Mouse (Mus musculus) embryonic facial prominence, embryonic 12.5 days (tissue): ENCODE measurements around the gene Alk. TPM values are rescaled to one million over a fixed set of nuclear protein-coding genes. Genes with fewer than 3 reads are reported as not detected.

Experiments
- ATAC-seq: fragments of 200-750 bp; cut with Nextera tagmentation; 2 replicates; pipeline ENCODE4 v1.8.0; 2017; ENCODE audit not compliant: insufficient number of reproducible peaks, insufficient read depth, low FRiP score, low TSS enrichment
- H3K27ac ChIP-seq: fragments of 300-500 bp; sonication (generic); 2 replicates; pipeline ENCODE4 v1.5.1; 2016; ENCODE audit warnings: mild to moderate bottlenecking
- H3K27me3 ChIP-seq: fragments of 300-500 bp; sonication (generic); 2 replicates; pipeline ENCODE4 v1.6.1; 2016; ENCODE audit warnings: mild to moderate bottlenecking, moderate library complexity
- H3K36me3 ChIP-seq: fragments of 300-500 bp; sonication (generic); 2 replicates; pipeline ENCODE4 v1.6.1; 2016; ENCODE audit warnings: mild to moderate bottlenecking
- H3K4me1 ChIP-seq: fragments of 300-500 bp; sonication (generic); 2 replicates; pipeline ENCODE4 v1.6.1; 2016
- H3K4me2 ChIP-seq: fragments of 300-500 bp; sonication (generic); replicated peaks from 2 replicates; pipeline ENCODE4 v1.6.1; 2016; ENCODE audit warnings: mild to moderate bottlenecking, moderate library complexity
- H3K4me3 ChIP-seq: fragments of 300-500 bp; sonication (generic); 2 replicates; pipeline ENCODE4 v1.5.1; 2016; ENCODE audit warnings: mild to moderate bottlenecking
- H3K9ac ChIP-seq: fragments of 300-500 bp; sonication (generic); 2 replicates; pipeline ENCODE4 v1.6.1; 2016; ENCODE audit warnings: mild to moderate bottlenecking, moderate library complexity
- H3K9me3 ChIP-seq: fragments of 300-500 bp; sonication (generic); 2 replicates; pipeline ENCODE4 v1.6.1; 2016; ENCODE audit warnings: mild to moderate bottlenecking, moderate library complexity
- WGBS: fragments of 180-500 bp; shearing (Covaris S2); methylation state at CpG from one replicate; pipeline ENCODE4 v1.1.7; 2016; 5-methylcytosine and 5-hydroxymethylcytosine counted together
- polyA plus RNA-seq: library from polyadenylated mRNA; unstranded; fragments of >200 nt; fragmentation: Nextera tagmentation; extraction: Ambion mirVana; gene quantifications from 2 replicates; pipeline ENCODE4 v1.2.1, GENCODE M21; 2016

Gene Alk
- polyA plus RNA-seq, 1 experiment from 2014 or later: 1.0 TPM

- ATAC-seq: no peak
- H3K4me3 ChIP-seq: no peak overlapping the region
- no peaks in the 10 kb centered on the region for H3K4me1 ChIP-seq
- H3K9me3 ChIP-seq: no peaks in the 10 kb centered on the region
- 52% methylated on average over 4 of the region's 4 CpGs for WGBS
- H3K9ac ChIP-seq: no peak overlapping the region
- no peaks in the 10 kb centered on the region for H3K27me3 ChIP-seq
- no peak overlapping the region for H3K27ac ChIP-seq
- H3K4me2 ChIP-seq: no peak overlapping the region
- no peaks in the 10 kb centered on the region for H3K36me3 ChIP-seq
These were observed 362.4 kb downstream of the Alk start for GRCm38 (mm10) chr17:72242036-72242435.

- 62% methylated on average over 1 of the region's 1 CpGs for WGBS
- H3K4me2 ChIP-seq: no peak overlapping the region
- no peak overlapping the region for H3K4me3 ChIP-seq
- no peak overlapping the region for H3K27ac ChIP-seq
- H3K27me3 ChIP-seq: no peaks in the 10 kb centered on the region
- H3K36me3 ChIP-seq: no peaks in the 10 kb centered on the region
- H3K9me3 ChIP-seq: no peaks in the 10 kb centered on the region
- H3K4me1 ChIP-seq: no peaks in the 10 kb centered on the region
- no peak for ATAC-seq
- no peak overlapping the region for H3K9ac ChIP-seq
These were observed 367.1 kb downstream of the Alk start for GRCm38 (mm10) chr17:72237315-72237714.

- WGBS: 82% methylated on average over 7 of the region's 7 CpGs
These were observed 373.5 kb downstream of the Alk start for GRCm38 (mm10) chr17:72230891-72231290.

GRCm38 (mm10) chr17:72218816-72219215 is 385.6 kb downstream of the Alk start:
- Histone ChIP-seq H3K27ac (no peak overlapping the region), H3K36me3 (no peaks in the 10 kb centered on the region), H3K27me3 (no peaks in the 10 kb centered on the region), H3K4me2 (no peak overlapping the region), H3K4me1 (no peaks in the 10 kb centered on the region), H3K9me3 (no peaks in the 10 kb centered on the region), H3K9ac (no peak overlapping the region), H3K4me3 (no peak overlapping the region)
- no peak for ATAC-seq
- WGBS: 83% methylated on average over 3 of the region's 3 CpGs

More at GRCm38 (mm10) chr17:72230891-72231290, 373.5 kb downstream of the Alk start:
- H3K27me3 ChIP-seq: no peaks in the 10 kb centered on the region
- H3K4me1 ChIP-seq: no peaks in the 10 kb centered on the region
- no peak overlapping the region for H3K4me2 ChIP-seq
- no peaks in the 10 kb centered on the region for H3K36me3 ChIP-seq
- ATAC-seq: no peak
- H3K9me3 ChIP-seq: no peaks in the 10 kb centered on the region
- no peak overlapping the region for H3K27ac ChIP-seq
- H3K9ac ChIP-seq: no peak overlapping the region
- H3K4me3 ChIP-seq: no peak overlapping the region

GRCm38 (mm10) chr17:72197576-72197975 is 406.9 kb downstream of the Alk start:
- Histone ChIP-seq H3K27me3 (no peaks in the 10 kb centered on the region), H3K4me1 (no peaks in the 10 kb centered on the region), H3K9me3 (no peaks in the 10 kb centered on the region), H3K36me3 (no peaks in the 10 kb centered on the region), H3K9ac (no peak overlapping the region), H3K4me2 (no peak overlapping the region), H3K27ac (no peak overlapping the region), H3K4me3 (no peak overlapping the region)
- no peak for ATAC-seq
- WGBS: 78% methylated on average over 6 of the region's 6 CpGs

- Histone ChIP-seq H3K4me2 (no peak overlapping the region), H3K27ac (no peak overlapping the region), H3K4me3 (no peak overlapping the region), H3K27me3 (no peaks in the 10 kb centered on the region), H3K9ac (no peak overlapping the region), H3K36me3 (no peaks in the 10 kb centered on the region), H3K4me1 (no peaks in the 10 kb centered on the region), H3K9me3 (no peaks in the 10 kb centered on the region)
- no peak for ATAC-seq
- 34% methylated on average over 12 of the region's 12 CpGs for WGBS
These were observed 409.3 kb downstream of the Alk start for GRCm38 (mm10) chr17:72194976-72195650.

- H3K36me3 ChIP-seq: no peaks in the 10 kb centered on the region
- no peaks in the 10 kb centered on the region for H3K4me1 ChIP-seq
- H3K27me3 ChIP-seq: no peaks in the 10 kb centered on the region
- 78% methylated on average over 8 of the region's 8 CpGs for WGBS
- H3K4me3 ChIP-seq: no peak overlapping the region
- H3K9ac ChIP-seq: no peak overlapping the region
- no peak overlapping the region for H3K4me2 ChIP-seq
- H3K27ac ChIP-seq: no peak overlapping the region
- no peak for ATAC-seq
- no peaks in the 10 kb centered on the region for H3K9me3 ChIP-seq
These were observed 413.9 kb downstream of the Alk start for GRCm38 (mm10) chr17:72190536-72190935.

- Histone ChIP-seq H3K4me3 (no peak overlapping the region), H3K27ac (no peak overlapping the region), H3K9ac (no peak overlapping the region), H3K4me1 (no peaks in the 10 kb centered on the region), H3K36me3 (no peaks in the 10 kb centered on the region), H3K4me2 (no peak overlapping the region), H3K9me3 (no peaks in the 10 kb centered on the region), H3K27me3 (no peaks in the 10 kb centered on the region)
- ATAC-seq: no peak
- 81% methylated on average over 1 of the region's 1 CpGs for WGBS
These were observed 417.4 kb downstream of the Alk start for GRCm38 (mm10) chr17:72187026-72187425.

- no peak for ATAC-seq
- 76% methylated on average over 2 of the region's 2 CpGs for WGBS
- H3K4me2 ChIP-seq: no peak overlapping the region
These were observed 422.0 kb downstream of the Alk start for GRCm38 (mm10) chr17:72182414-72182813.

GRCm38 (mm10) chr17:72180200-72180599 is 424.2 kb downstream of the Alk start:
- H3K4me3 ChIP-seq: no peak overlapping the region
- H3K9ac ChIP-seq: no peak overlapping the region
- WGBS: 92% methylated on average over 9 of the region's 9 CpGs
- H3K27me3 ChIP-seq: no peaks in the 10 kb centered on the region
- no peak overlapping the region for H3K27ac ChIP-seq
- no peaks in the 10 kb centered on the region for H3K9me3 ChIP-seq
- H3K4me1 ChIP-seq: no peaks in the 10 kb centered on the region
- H3K36me3 ChIP-seq: no peaks in the 10 kb centered on the region
- no peak for ATAC-seq
- no peak overlapping the region for H3K4me2 ChIP-seq

More at GRCm38 (mm10) chr17:72182414-72182813, 422.0 kb downstream of the Alk start:
- Histone ChIP-seq H3K27me3 (no peaks in the 10 kb centered on the region), H3K36me3 (no peaks in the 10 kb centered on the region), H3K27ac (no peak overlapping the region), H3K4me3 (no peak overlapping the region), H3K9me3 (no peaks in the 10 kb centered on the region), H3K4me1 (no peaks in the 10 kb centered on the region), H3K9ac (no peak overlapping the region)

- no peak overlapping the region for H3K27ac ChIP-seq
- H3K9ac ChIP-seq: no peak overlapping the region
- H3K4me1 ChIP-seq: no peaks in the 10 kb centered on the region
- ATAC-seq: no peak
- H3K4me3 ChIP-seq: no peak overlapping the region
- H3K9me3 ChIP-seq: no peaks in the 10 kb centered on the region
- no peaks in the 10 kb centered on the region for H3K27me3 ChIP-seq
- H3K36me3 ChIP-seq: no peaks in the 10 kb centered on the region
- no peak overlapping the region for H3K4me2 ChIP-seq
- 87% methylated on average over 14 of the region's 14 CpGs for WGBS
These were observed 424.7 kb downstream of the Alk start for GRCm38 (mm10) chr17:72179722-72180140.

GRCm38 (mm10) chr17:72173778-72174177 is 430.6 kb downstream of the Alk start:
- no peaks in the 10 kb centered on the region for H3K27me3 ChIP-seq

More at GRCm38 (mm10) chr17:72173778-72174177, 430.6 kb downstream of the Alk start:
- no peak overlapping the region for H3K4me2 ChIP-seq
- ATAC-seq: no peak
- H3K4me3 ChIP-seq: no peak overlapping the region
- H3K4me1 ChIP-seq: no peaks in the 10 kb centered on the region
- H3K27ac ChIP-seq: no peak overlapping the region
- no peaks in the 10 kb centered on the region for H3K9me3 ChIP-seq
- 84% methylated on average over 3 of the region's 3 CpGs for WGBS
- no peak overlapping the region for H3K9ac ChIP-seq
- no peaks in the 10 kb centered on the region for H3K36me3 ChIP-seq
